Mouse (Mus musculus) adipocyte (in vitro differentiated cells): Measurements from ENCODE around the gene Rexo1.

ENCODE experiments used
- DNase-seq: peaks from one replicate; pipeline ENCODE4 v3.0.0-alpha.2; 2016; ENCODE audit warnings: low spot score

The Rexo1 gene

GRCm38 (mm10) chr10:80553997-80554396 is 7.4 kb downstream of the Rexo1 start:
- DNase-seq, result no peak

- DNase-seq, result no peak
These were observed 7.8 kb downstream of the Rexo1 start for GRCm38 (mm10) chr10:80553575-80553974.

GRCm38 (mm10) chr10:80552364-80552763 is 9.0 kb downstream of the Rexo1 start:
- DNase-seq, result no peak

GRCm38 (mm10) chr10:80549279-80549678 is 12.1 kb downstream of the Rexo1 start:
- no peak for DNase-seq

GRCm38 (mm10) chr10:80548428-80549006 is 12.8 kb downstream of the Rexo1 start:
- DNase-seq, result peak; percentile 79

- DNase-seq, result no peak
These were observed 13.8 kb downstream of the Rexo1 start for GRCm38 (mm10) chr10:80547539-80547938.

GRCm38 (mm10) chr10:80546945-80547344 is 14.4 kb downstream of the Rexo1 start:
- no peak for DNase-seq

- DNase-seq, result no peak
These were observed 15.8 kb downstream of the Rexo1 start for GRCm38 (mm10) chr10:80545590-80545989.

GRCm38 (mm10) chr10:80543873-80544272 is 17.5 kb downstream of the Rexo1 start:
- DNase-seq, result no peak

GRCm38 (mm10) chr10:80539493-80539892 is 21.9 kb downstream of the Rexo1 start:
- DNase-seq, result no peak

GRCm38 (mm10) chr10:80538710-80539394 is 22.5 kb downstream of the Rexo1 start, which contains the start of gene Atp8b3:
Atp8b3 (minus strand) TSS chr10:80539124.
- peak; percentile 68 for DNase-seq

GRCm38 (mm10) chr10:80538180-80538579 is 23.2 kb downstream of the Rexo1 start:
- peak; percentile 63 for DNase-seq

GRCm38 (mm10) chr10:80535711-80536110 is 25.6 kb downstream of the Rexo1 start:
- DNase-seq, result no peak

GRCm38 (mm10) chr10:80535071-80535470 is 26.3 kb downstream of the Rexo1 start:
- no peak for DNase-seq

- no peak for DNase-seq
These were observed 27.7 kb downstream of the Rexo1 start for GRCm38 (mm10) chr10:80533704-80534103.

GRCm38 (mm10) chr10:80532783-80533182 is 28.6 kb downstream of the Rexo1 start:
- no peak for DNase-seq

- no peak for DNase-seq
These were observed 35.2 kb downstream of the Rexo1 start for GRCm38 (mm10) chr10:80526172-80526571.

GRCm38 (mm10) chr10:80523299-80523698 is 38.1 kb downstream of the Rexo1 start:
- DNase-seq, result no peak

- DNase-seq, result no peak
These were observed 42.1 kb downstream of the Rexo1 start for GRCm38 (mm10) chr10:80519287-80519686.

GRCm38 (mm10) chr10:80513739-80514138 is 47.6 kb downstream of the Rexo1 start:
- DNase-seq, result no peak

- no peak for DNase-seq
These were observed 51.1 kb downstream of the Rexo1 start for GRCm38 (mm10) chr10:80510273-80510660.

- peak; percentile 76 for DNase-seq
These were observed 51.7 kb downstream of the Rexo1 start for GRCm38 (mm10) chr10:80509412-80510272.

- peak; percentile 82 for DNase-seq
These were observed 55.1 kb downstream of the Rexo1 start for GRCm38 (mm10) chr10:80506222-80506621.
